Mouse (Mus musculus): ENCODE measurements around the gene Srp54c. TPM values are rescaled to one million over a fixed set of nuclear protein-coding genes. Genes with fewer than 3 reads are reported as not detected.

Gene Srp54c
- polyA plus RNA-seq, 1 experiment from 2014 or later: 74.5 TPM

Other genes starting within 250 kb of the Srp54c start
- gene Gm20403, start 243.6 kb upstream of the Srp54c start, polyA plus RNA-seq (2016; fragmentation: Nextera tagmentation; extraction: Ambion mirVana): not detected in 2 replicates
- gene Baz1a, start 215.8 kb upstream of the Srp54c start, polyA plus RNA-seq (2016; fragmentation: Nextera tagmentation; extraction: Ambion mirVana): 28.8 and 34.3 TPM in 2 replicates
- 40.8 and 46.7 TPM in 2 replicates for gene 2700097O09Rik, start 150.1 kb upstream of the Srp54c start, polyA plus RNA-seq (2016; fragmentation: Nextera tagmentation; extraction: Ambion mirVana)
- gene Srp54a, start 149.9 kb upstream of the Srp54c start, polyA plus RNA-seq (2016; fragmentation: Nextera tagmentation; extraction: Ambion mirVana): 157 and 179 TPM in 2 replicates
- gene Fam177a, start 105.7 kb upstream of the Srp54c start, polyA plus RNA-seq (2016; fragmentation: Nextera tagmentation; extraction: Ambion mirVana): 19.5 and 24.4 TPM in 2 replicates
- gene Srp54b, start 75.1 kb upstream of the Srp54c start, polyA plus RNA-seq (2016; fragmentation: Nextera tagmentation; extraction: Ambion mirVana): 62.9 and 64.4 TPM in 2 replicates
- gene 1700047I17Rik2, start 30.6 kb upstream of the Srp54c start, polyA plus RNA-seq (2016; fragmentation: Nextera tagmentation; extraction: Ambion mirVana): 6.2 TPM in 1 of 2 replicates, not detected in the other
- 15.4 and 16.0 TPM in 2 replicates for gene 1110008L16Rik, start 69.4 kb downstream of the Srp54c start, polyA plus RNA-seq (2016; fragmentation: Nextera tagmentation; extraction: Ambion mirVana)
- 20.7 and 22.1 TPM in 2 replicates for gene Ppp2r3c, start 72.8 kb downstream of the Srp54c start, polyA plus RNA-seq (2016; fragmentation: Nextera tagmentation; extraction: Ambion mirVana)
- gene Psma6, start 154.1 kb downstream of the Srp54c start, polyA plus RNA-seq (2016; fragmentation: Nextera tagmentation; extraction: Ambion mirVana): 435 and 447 TPM in 2 replicates

Measured in embryonic facial prominence, embryonic 12.5 days (tissue).